Mouse (Mus musculus) liver, embryonic 13.5 days (tissue): Measurements from ENCODE around the gene Smim20. TPM values are rescaled to one million over a fixed set of nuclear protein-coding genes. Genes with fewer than 3 reads are reported as not detected.

Experiments
- ATAC-seq: fragments of 200-750 bp; cut with Nextera tagmentation; 2 replicates; pipeline ENCODE4 v1.8.0; 2017; ENCODE audit warnings: low read depth, mild to moderate bottlenecking, moderate number of reproducible peaks, moderate library complexity
- DNase-seq: peaks from one replicate; pipeline ENCODE4 v3.0.0; 2022
- H3K27ac ChIP-seq: fragments of 300-500 bp; sonication (generic); 2 replicates; pipeline ENCODE4 v1.5.1; 2015; ENCODE audit warnings: moderate library complexity, mild to moderate bottlenecking, inconsistent platforms
- H3K27me3 ChIP-seq: fragments of 300-500 bp; sonication (generic); 2 replicates; pipeline ENCODE4 v1.6.1; 2015; ENCODE audit warnings: mild to moderate bottlenecking, inconsistent platforms
- H3K36me3 ChIP-seq: fragments of 300-500 bp; sonication (generic); 2 replicates; pipeline ENCODE4 v1.6.1; 2015; ENCODE audit warnings: mild to moderate bottlenecking, inconsistent platforms
- H3K4me1 ChIP-seq: fragments of 300-500 bp; sonication (generic); replicated peaks from 2 replicates; pipeline ENCODE4 v1.6.1; 2015; ENCODE audit warnings: inconsistent platforms
- H3K4me2 ChIP-seq: fragments of 300-500 bp; sonication (generic); 2 replicates; pipeline ENCODE4 v1.6.1; 2015; ENCODE audit warnings: inconsistent platforms, mild to moderate bottlenecking, moderate library complexity
- H3K4me3 ChIP-seq: fragments of 300-500 bp; sonication (generic); replicated peaks from 2 replicates; pipeline ENCODE4 v1.5.1; 2015; ENCODE audit warnings: mild to moderate bottlenecking, inconsistent platforms
- H3K9ac ChIP-seq: fragments of 300-500 bp; sonication (generic); 2 replicates; pipeline ENCODE4 v1.6.1; 2015; ENCODE audit warnings: mild to moderate bottlenecking, inconsistent platforms
- H3K9me3 ChIP-seq: fragments of 300-500 bp; sonication (generic); replicated peaks from 2 replicates; pipeline ENCODE4 v1.6.1; 2016; ENCODE audit warnings: inconsistent platforms
- WGBS: fragments of 180-500 bp; shearing (Covaris S2); methylation state at CpG from one replicate; pipeline ENCODE4 v1.1.7; 2015; ENCODE audit not compliant: insufficient replicate concordance; 5-methylcytosine and 5-hydroxymethylcytosine counted together
- polyA plus RNA-seq: library from polyadenylated mRNA; unstranded; fragments of >200 nt; fragmentation: Nextera tagmentation; extraction: Ambion mirVana; gene quantifications from 2 replicates; pipeline ENCODE4 v1.2.1, GENCODE M21; 2015

The Smim20 gene
- polyA plus RNA-seq, 1 experiment from 2014 or later, result 47.9 TPM

DNA sequence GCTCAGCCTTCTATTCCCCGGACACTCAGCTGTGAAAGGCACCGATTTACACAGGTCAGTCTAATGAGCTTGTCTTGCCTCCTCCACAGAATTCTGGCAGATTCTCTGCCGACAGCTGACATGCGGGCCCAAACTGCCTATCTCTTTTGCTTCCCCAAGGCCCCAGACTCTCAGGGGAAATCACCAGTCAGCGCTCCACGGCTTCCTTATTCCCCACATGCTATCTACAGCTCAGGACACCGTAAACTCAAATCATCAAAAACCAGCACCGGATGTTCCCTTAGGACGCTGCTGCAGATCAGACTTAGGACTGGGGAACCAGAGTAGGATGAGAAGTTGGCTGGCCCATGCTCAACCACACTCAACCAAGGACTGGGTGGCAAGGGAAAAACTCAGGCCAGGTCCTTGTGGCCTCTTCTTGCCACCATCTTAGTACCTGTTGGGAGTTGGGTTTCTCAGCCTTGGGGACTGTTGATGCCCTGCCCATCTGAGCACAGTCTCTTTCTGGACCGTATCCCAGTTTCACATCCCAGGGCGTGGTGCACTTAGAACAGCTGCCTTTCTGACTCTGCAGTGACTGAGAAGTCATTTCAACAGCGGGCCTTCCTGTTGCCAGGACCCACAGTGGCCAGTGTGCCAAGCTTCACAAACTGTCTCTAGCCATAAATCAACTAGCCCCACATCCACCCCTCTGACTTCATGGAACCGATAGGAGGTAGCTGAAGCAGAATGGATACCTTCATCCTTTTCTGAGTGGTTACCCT is 47.7 kb downstream of the Smim20 start:
- 74% methylated on average over 13 of the region's 13 CpGs for WGBS
- no peaks in the 10 kb centered on the region for H3K4me1 ChIP-seq
- H3K4me2 ChIP-seq, result no peak overlapping the region
- no peak overlapping the region for H3K27ac ChIP-seq
- no peaks in the 10 kb centered on the region for H3K27me3 ChIP-seq
- no peak overlapping the region for H3K4me3 ChIP-seq
- no peak for DNase-seq
- no peak for ATAC-seq
- H3K9ac ChIP-seq, result no peak overlapping the region
- no peaks in the 10 kb centered on the region for H3K9me3 ChIP-seq
- no peaks in the 10 kb centered on the region for H3K36me3 ChIP-seq

DNA sequence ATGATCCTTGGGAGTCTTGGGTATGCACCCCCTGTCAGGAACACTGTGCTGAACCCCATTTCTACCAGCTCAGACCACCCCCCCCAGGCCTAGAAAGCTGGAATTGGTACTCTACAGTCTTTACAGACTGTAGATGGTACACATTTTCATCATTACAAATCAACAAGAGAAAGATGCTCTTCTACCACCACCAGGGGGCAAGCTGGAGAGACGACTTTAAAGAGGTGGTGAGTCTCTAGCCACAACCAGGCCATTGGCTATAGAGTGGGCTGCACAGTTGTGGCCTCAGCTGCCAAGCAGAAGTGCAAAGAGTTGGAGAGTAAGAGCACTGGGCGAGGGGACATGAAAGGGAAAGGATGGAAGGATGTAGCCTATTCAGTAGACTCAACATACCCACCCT is 48.9 kb downstream of the Smim20 start:
- no peaks in the 10 kb centered on the region for H3K9me3 ChIP-seq
- H3K4me1 ChIP-seq, result no peaks in the 10 kb centered on the region
- H3K36me3 ChIP-seq, result no peaks in the 10 kb centered on the region
- no peak overlapping the region for H3K4me3 ChIP-seq
- DNase-seq (no peak), ATAC-seq (no peak)
- no peak overlapping the region for H3K4me2 ChIP-seq
- 41% methylated on average over 2 of the region's 2 CpGs for WGBS
- no peaks in the 10 kb centered on the region for H3K27me3 ChIP-seq
- no peak overlapping the region for H3K9ac ChIP-seq
- no peak overlapping the region for H3K27ac ChIP-seq

DNA sequence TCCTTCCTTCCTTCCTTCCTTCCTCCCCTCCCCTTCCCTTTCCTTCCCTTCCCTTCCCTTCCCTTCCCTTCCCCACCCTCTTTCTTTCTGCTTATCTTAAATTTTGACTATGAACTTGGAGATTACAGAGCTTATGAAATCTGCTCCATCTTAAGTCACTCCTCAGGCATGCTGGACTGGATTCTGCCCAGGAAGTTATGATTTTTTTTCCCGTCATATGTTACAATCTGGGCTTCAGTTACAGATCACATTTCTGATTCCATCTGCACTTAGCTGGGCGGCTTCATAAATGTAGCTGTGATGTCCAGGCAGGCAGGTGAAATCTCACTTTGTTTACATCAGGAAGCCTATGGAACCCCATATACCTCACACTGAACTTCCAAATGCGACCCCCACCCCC is 50.5 kb downstream of the Smim20 start:
- DNase-seq (no peak), ATAC-seq (no peak)
- Histone ChIP-seq H3K9ac (no peak overlapping the region), H3K27me3 (no peaks in the 10 kb centered on the region), H3K4me2 (no peak overlapping the region), H3K27ac (no peak overlapping the region), H3K4me3 (no peak overlapping the region), H3K4me1 (no peaks in the 10 kb centered on the region), H3K9me3 (no peaks in the 10 kb centered on the region), H3K36me3 (no peaks in the 10 kb centered on the region)
- 58% methylated on average over 3 of the region's 3 CpGs for WGBS

DNA sequence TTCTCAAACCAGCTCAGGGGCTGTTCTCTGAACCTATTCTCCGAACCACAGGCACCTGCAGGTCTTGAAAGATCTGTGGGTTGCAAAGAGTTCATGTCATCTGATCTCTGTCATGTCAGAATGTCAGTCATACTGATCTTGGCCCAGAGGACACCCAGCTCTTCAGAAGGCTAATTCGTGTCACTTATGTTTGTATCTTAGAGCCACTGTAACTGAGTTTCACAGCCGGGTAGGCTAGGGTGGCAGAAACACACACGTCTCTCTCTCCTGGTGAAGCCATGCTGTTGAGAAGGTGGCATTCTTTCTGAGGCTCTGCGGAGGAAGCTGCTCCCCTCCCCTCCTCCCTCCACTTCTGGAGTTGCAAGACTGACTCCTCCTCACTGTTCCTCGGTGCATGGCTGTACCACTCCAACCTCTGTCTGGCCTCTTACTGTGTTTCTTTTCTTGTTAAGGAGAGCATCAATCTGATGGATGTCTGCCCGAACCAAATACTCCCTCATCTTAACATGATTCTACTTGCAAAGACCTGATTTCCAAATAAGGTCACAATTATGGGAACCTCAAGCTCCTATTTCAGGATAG is 51.1 kb downstream of the Smim20 start:
- DNase-seq, result no peak
- no peaks in the 10 kb centered on the region for H3K9me3 ChIP-seq
- WGBS, result 62% methylated on average over 7 of the region's 7 CpGs

DNA sequence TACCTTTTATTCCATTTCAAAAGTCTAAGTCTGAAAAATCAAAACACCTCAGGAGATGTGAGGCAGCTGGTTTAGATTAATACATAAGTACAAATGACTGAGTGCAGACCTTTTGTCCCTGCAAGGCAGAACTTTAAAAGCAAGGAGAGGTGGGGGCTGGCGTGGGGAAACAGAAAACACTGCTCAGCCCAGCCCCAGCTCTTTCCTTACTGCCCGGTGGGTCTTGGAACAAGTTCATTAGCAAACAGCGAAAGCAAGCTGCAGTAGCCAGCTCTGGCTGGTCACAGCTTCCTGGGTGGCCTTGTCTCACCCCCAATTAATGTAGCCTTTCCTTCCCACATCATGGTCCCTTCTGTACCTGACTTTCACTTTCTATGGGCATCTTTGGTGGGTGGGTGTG is 53.4 kb downstream of the Smim20 start:
- no peak for ATAC-seq

More for the DNA sequence above, 51.1 kb downstream of the Smim20 start:
- no peaks in the 10 kb centered on the region for H3K4me1 ChIP-seq
- H3K27ac ChIP-seq, result no peak overlapping the region
- no peaks in the 10 kb centered on the region for H3K36me3 ChIP-seq
- H3K9ac ChIP-seq, result no peak overlapping the region
- no peak overlapping the region for H3K4me3 ChIP-seq
- H3K4me2 ChIP-seq, result no peak overlapping the region
- ATAC-seq, result no peak
- no peaks in the 10 kb centered on the region for H3K27me3 ChIP-seq

DNA sequence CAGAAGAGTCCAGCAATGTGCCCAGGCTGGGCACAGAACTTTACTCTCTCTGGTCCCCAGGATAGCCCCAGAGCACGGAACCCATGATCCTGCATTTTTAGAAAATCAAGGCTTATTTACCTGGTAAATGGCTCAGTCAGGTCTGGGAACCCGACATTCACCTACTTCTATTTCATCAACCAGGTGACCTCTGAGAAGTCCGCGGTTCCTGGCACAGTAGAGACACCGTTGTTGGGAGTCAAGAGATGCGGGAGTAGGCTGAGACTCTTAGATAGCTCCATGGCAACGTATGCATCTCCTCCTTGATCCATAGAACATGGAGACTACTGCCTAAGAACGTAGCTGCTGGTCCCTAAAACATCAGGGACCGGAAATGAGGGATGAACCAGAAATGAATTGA is 55.0 kb downstream of the Smim20 start:
- no peak for DNase-seq
- H3K9me3 ChIP-seq, result no peaks in the 10 kb centered on the region
- H3K27me3 ChIP-seq, result peaks cover 6% of the 10 kb centered on the region
- WGBS, result 74% methylated on average over 9 of the region's 9 CpGs
- no peaks in the 10 kb centered on the region for H3K4me1 ChIP-seq
- H3K4me3 ChIP-seq, result no peak overlapping the region
- no peak overlapping the region for H3K9ac ChIP-seq
- H3K27ac ChIP-seq, result no peak overlapping the region
- no peaks in the 10 kb centered on the region for H3K36me3 ChIP-seq
- H3K4me2 ChIP-seq, result no peak overlapping the region
- no peak for ATAC-seq

More for the DNA sequence above, 53.4 kb downstream of the Smim20 start:
- Histone ChIP-seq H3K9me3 (no peaks in the 10 kb centered on the region), H3K36me3 (no peaks in the 10 kb centered on the region), H3K4me3 (no peak overlapping the region), H3K27ac (no peak overlapping the region), H3K27me3 (peaks cover 6% of the 10 kb centered on the region), H3K9ac (no peak overlapping the region), H3K4me1 (no peaks in the 10 kb centered on the region), H3K4me2 (no peak overlapping the region)
- no peak for DNase-seq
- 57% methylated on average over 3 of the region's 3 CpGs for WGBS

DNA sequence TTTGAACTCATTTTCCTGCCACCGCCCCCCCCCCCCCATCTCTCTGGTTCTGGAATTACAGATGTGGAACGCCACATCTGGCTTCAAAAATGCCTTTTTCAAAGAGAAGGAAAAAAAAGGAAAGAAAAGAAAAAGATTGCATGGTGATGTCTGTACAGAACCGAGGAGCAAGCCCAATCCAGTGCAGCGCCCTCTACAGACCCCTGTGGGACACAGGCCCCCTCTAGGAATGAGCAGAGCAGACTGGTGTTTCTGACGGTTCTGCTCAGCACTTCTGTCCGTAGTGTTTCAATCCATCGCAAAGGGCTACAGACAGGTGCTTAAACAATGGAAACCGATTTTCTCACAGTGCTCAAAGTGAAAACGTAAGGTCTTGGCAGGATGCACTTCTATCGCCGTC is 55.6 kb downstream of the Smim20 start:
- H3K4me3 ChIP-seq, result no peak overlapping the region
- H3K4me1 ChIP-seq, result no peaks in the 10 kb centered on the region
- no peaks in the 10 kb centered on the region for H3K36me3 ChIP-seq
- no peaks in the 10 kb centered on the region for H3K9me3 ChIP-seq
- H3K27ac ChIP-seq, result no peak overlapping the region
- peaks cover 6% of the 10 kb centered on the region for H3K27me3 ChIP-seq
- ATAC-seq (no peak), DNase-seq (no peak)
- no peak overlapping the region for H3K9ac ChIP-seq
- no peak overlapping the region for H3K4me2 ChIP-seq
- WGBS, result 70% methylated on average over 11 of the region's 11 CpGs

DNA sequence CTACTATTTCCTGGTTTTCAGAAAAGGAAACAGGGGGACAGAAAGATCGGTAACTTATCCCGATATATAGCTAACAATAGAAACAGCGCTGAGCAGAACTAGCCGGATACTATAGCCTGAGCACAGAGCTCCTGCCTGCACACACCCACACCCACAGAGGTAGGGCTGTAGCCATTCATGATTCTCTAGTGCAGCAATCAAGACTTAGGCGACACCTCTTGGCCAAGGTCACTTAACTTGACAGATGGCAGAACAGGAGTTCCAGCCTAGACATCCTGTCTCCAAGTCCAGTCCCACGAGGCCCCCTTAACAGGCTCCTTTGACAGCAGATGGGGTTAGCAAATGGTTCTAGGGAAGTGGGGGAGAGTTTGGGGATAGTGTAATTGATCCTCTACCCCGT is 56.2 kb downstream of the Smim20 start:
- no peak for DNase-seq
- Histone ChIP-seq H3K4me1 (no peaks in the 10 kb centered on the region), H3K27me3 (peaks cover 6% of the 10 kb centered on the region), H3K4me2 (no peak overlapping the region), H3K36me3 (no peaks in the 10 kb centered on the region), H3K4me3 (no peak overlapping the region), H3K9ac (no peak overlapping the region), H3K27ac (no peak overlapping the region), H3K9me3 (no peaks in the 10 kb centered on the region)
- 42% methylated on average over 7 of the region's 7 CpGs for WGBS
- no peak for ATAC-seq

DNA sequence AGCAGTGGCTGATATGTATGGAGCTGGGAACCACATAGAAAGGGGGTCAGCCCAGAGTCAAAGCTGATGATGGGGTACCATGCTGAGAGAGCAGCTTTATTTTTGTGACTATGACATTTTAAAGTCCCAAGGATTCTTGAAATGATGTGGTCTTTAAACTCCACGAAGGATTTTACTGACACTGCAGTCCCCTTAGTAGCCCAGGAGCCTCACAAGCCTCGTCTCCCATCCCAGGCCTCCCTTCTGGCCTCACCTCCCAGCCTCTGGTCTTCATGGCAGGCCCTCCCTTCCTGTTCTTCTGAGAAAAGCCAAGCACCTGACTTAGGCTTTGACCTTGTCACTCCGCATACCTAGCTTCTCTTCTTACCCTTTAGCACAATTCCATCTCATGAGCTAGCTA is 57.4 kb downstream of the Smim20 start:
- H3K27ac ChIP-seq, result no peak overlapping the region
- no peaks in the 10 kb centered on the region for H3K36me3 ChIP-seq
- H3K9ac ChIP-seq, result no peak overlapping the region
- DNase-seq (no peak), ATAC-seq (no peak)
- H3K27me3 ChIP-seq, result peaks cover 6% of the 10 kb centered on the region
- no peak overlapping the region for H3K4me3 ChIP-seq
- H3K4me2 ChIP-seq, result no peak overlapping the region
- no peaks in the 10 kb centered on the region for H3K4me1 ChIP-seq
- WGBS, result 38% methylated on average over 3 of the region's 3 CpGs
- no peaks in the 10 kb centered on the region for H3K9me3 ChIP-seq

DNA sequence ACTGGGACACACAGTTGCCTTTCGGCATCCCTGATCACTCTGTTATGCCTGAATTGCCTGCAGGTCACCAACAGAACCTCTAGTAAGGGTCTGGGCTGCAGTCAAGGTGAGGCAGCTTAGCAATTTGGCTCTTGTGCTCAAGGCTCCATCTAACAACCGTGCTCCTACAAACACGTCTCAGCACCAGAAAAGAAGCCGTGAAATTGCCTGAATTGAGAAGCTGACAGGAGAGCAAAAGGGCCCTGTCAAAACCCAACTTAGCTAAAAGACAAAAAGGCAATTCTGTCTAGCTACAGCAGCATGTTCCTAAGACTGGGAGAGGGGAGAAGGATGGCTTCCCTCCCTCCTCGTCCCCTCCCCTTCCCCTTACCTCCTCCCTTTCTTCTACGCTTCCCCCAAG is 57.9 kb downstream of the Smim20 start:
- Histone ChIP-seq H3K9me3 (no peaks in the 10 kb centered on the region), H3K36me3 (no peaks in the 10 kb centered on the region), H3K9ac (no peak overlapping the region), H3K27ac (no peak overlapping the region), H3K4me3 (no peak overlapping the region), H3K4me1 (no peaks in the 10 kb centered on the region), H3K27me3 (peaks cover 6% of the 10 kb centered on the region), H3K4me2 (no peak overlapping the region)
- no peak for ATAC-seq
- DNase-seq, result no peak
- 44% methylated on average over 6 of the region's 6 CpGs for WGBS

DNA sequence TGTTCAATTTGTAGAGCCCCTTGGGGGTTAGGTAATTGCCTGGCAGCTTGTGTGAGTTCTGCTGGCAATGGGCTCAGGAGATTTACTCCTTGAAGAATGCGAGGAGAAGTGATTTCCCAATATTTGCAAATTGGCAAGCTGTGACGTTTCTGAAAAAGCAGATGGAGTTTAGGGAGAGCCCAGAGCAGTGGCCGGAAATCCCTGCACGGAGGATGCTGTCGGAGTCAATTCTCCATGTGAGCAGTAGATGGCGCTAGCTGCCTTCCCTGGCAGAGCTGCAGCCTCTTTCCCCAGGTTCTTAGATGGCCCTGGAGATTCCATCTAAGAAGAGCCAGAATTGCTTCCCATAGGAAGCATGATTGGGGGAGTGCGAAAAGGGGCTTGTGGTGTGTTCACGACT is 59.1 kb downstream of the Smim20 start:
- no peaks in the 10 kb centered on the region for H3K36me3 ChIP-seq
- DNase-seq (no peak), ATAC-seq (no peak)
- H3K4me2 ChIP-seq, result no peak overlapping the region
- H3K4me3 ChIP-seq, result no peak overlapping the region
- H3K9me3 ChIP-seq, result no peaks in the 10 kb centered on the region
- WGBS, result 2% methylated on average over 8 of the region's 8 CpGs
- H3K27me3 ChIP-seq, result peaks cover 6% of the 10 kb centered on the region
- no peak overlapping the region for H3K27ac ChIP-seq
- no peak overlapping the region for H3K9ac ChIP-seq
- H3K4me1 ChIP-seq, result no peaks in the 10 kb centered on the region

DNA sequence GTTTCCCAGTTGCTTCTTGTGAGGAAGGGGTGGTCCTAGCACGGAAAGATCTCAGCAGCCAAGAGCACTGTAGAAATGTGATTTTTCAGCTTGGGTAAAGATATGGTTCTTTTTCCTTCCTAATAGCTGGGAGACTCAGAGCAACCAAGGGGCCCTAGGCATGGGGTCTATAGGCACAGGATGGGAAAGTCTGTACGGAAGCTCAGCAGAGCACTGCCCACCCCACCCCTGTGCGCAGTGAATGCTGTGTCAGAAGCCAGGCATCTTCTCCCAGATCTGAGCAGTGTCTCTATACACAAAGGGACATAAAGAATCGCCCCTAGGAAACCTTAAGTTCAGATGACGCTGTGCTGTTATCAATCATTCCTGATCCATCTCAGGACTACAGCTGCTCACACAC is 59.6 kb downstream of the Smim20 start:
- ATAC-seq (no peak), DNase-seq (no peak)
- H3K4me3 ChIP-seq, result no peak overlapping the region
- no peaks in the 10 kb centered on the region for H3K36me3 ChIP-seq
- no peaks in the 10 kb centered on the region for H3K9me3 ChIP-seq
- H3K9ac ChIP-seq, result no peak overlapping the region
- 60% methylated on average over 5 of the region's 5 CpGs for WGBS
- H3K4me1 ChIP-seq, result no peaks in the 10 kb centered on the region
- H3K4me2 ChIP-seq, result no peak overlapping the region
- peaks cover 6% of the 10 kb centered on the region for H3K27me3 ChIP-seq
- H3K27ac ChIP-seq, result no peak overlapping the region
